Mouse (Mus musculus): ENCODE results near the gene Cped1. TPM values are rescaled to one million over a fixed set of nuclear protein-coding genes. Genes with fewer than 3 reads are reported as not detected.
A peak's percentile ranks its signal among the peaks of the same experiment; 100 is the strongest.

The Cped1 gene
- total RNA-seq, 2 experiments from 2014 or later: 22.8 to 24.3 TPM

DNA sequence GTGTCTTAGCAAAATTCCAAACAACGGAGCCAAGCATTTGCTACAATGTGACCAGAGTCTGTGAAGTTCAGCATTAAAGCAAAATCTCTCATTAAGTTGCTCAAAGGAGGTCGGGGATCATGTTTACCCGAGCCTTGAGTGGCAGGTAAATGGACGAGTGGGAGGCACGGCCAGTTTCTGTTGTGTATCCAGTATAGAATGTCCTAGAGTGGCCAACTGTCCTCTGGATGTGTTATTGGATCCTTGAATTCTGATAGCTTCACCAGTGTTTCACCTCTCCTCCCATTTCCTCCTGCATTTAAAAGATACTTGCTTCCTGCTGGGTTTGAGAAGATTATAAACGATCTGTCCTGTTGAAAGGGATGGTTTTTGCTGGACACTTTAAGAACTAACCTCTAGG, 14.4 kb downstream of the Cped1 start:
- no peak for DNase-seq

DNA sequence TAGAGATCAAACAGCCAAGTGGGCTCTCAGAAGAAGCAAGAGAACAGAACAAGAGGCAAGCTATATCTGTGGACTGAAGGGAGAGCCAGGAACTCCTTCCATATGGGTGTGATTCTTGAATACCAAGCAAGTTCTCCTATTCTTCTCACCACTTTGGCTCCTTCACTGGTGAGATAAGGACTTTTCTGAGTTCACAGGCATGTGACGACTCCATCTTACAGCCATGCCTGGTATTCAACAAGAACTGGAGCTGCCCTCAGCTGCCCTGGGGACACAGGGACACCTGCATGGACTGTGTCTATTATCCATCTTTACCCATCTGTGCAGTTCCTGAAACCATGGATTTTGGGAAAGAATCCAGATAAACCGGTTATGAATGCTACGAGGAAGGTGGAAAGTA, 15.2 kb downstream of the Cped1 start:
- DNase-seq: no peak

DNA sequence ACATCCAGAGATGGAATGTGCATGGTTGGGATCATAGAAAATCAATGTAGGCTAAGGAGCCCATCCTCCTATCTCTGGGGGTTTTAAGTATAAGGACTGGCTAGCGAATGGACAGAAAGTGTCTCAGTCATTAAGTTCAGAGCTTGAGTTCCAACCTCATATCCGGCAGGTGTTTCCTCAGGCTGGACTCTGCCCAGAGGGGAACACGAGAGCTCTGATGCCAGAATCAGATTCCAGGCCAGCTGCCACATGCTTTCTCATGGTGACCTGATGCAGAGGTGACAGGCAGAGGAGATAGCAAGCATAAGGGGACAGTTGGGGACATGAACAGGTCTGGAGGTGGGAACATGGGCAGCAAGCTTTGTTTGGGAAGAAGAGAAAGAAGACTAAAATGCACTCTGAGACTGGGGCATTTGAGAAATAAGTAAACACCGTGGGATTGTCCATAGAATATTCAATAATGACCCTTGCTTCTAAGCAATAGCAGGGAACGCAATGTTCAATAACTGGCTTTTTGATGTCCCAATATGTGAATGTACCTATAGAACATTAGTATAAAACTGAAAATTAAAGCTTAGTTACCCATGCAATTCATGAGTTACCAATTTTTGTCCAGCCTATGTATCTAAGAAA, 15.7 kb downstream of the Cped1 start:
- peak; percentile 84 to 90 for DNase-seq

DNA sequence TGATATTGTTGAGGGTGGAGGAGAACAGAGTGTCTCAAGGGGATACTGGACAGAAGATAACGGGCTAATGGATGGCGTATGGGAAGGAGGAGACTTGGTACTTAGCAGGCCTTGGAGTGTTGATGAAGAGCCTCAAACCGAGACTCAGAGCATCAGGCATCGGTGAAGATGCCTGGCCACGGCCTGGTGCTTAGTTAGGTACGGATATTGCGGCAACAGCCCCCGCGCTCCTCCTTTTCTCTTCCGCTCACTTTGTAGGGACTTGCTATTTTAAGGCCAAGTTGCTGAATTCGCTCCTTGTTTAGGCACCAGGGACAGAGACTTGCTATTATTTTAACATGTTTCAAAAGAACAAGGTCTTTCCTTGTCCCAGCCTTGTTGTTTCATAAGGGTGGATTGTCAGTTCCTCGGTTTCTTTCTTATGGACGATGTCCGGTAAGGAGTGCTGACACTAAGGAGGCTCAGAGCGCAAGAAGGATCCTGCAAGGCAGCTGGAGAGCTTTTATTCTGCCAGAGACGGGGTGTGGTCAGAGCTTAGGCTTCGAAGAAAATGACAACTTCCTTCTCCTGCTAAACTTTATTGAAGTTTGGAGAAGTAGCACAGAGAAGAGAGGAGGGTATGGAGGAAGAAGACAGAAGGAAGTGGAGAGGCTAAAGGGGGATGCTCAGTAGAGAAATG, 16.9 kb downstream of the Cped1 start:
- peak; percentile 71 to 76 for DNase-seq

DNA sequence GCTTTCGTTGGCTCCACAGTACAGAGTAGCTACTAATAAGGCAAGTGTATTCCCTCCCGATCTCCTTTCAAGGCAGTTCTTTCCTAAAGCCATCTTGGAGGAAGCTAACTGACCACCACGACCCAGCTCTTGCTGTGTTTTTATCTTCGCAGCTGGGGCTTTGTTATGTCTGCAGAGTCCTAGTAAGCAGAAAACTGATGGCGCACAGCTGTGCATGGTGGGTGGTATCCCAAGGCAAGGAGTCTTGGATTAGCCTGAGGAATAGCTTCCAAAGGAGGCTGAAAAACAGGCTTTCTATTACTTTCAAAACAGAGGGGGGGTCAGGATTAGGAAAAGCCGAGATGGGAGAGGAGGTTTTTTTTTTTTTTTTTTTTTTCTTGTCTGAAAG, 17.5 kb downstream of the Cped1 start:
- peak; percentile 77 to 81 for DNase-seq

DNA sequence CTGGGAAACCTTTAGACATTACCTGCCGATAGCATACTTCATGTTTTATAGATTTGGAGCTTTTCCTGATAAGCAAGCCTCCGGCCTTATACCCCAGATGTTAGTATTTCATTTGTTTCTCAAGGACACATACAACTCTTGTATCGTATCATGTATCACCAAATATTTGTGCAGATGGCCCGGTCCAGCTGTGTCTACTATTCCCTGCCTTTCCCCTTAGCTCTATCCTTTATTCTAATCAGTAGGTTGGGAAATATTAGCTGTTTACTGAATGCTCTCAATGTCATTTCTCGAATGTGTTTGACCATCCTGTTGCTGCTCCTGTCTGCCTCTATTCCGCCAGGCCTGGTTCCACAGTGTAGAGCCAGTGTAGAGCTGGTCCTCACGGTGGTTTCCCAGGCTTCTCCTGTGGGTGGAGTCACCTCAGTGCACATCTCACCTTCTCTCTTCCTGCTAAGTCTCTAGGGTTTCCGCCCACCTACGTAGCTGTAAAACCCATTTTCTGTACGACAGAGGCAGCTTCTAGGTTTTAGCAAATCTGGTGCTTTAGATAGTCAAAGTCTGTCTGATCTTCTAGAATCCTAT, 18.3 kb downstream of the Cped1 start:
- DNase-seq: no peak

DNA sequence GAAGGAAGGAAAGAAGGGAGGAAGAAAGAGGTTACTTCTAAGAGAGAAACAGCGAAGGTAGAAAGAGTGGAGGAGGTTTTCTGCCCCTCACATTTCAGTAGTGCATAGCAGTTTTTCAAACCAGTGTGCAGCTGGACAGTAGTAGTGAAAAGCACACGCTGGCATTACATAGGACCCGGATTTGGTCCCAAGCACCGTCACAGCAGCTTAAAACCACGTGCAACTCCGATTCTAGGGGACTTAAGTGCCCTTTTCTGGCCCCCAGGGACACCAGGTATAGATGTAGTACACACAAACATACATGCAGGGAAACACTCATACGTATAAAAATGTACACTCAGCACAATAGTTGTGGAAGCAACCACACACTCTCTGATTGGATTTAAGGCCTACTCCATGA, 22.6 kb downstream of the Cped1 start:
- no peak for DNase-seq

DNA sequence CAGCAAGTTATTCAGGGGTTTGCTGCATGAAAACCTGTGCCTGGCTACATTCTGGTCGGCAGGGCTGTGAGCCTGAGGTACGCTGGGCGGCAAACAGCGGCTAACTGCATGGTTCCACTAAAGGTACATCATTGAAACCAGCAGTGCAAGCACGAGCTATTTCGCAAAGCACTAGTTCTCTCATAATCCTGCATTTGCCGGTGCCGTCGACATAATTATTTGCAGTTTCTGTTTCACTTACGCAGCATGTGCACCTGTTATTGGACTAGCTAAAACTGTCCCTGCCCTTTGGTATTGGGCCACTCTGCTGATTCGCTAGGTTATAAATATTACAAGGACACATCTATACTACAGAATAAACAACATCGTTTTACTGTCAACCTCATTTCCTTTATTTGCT, 24.5 kb downstream of the Cped1 start:
- DNase-seq: no peak

DNA sequence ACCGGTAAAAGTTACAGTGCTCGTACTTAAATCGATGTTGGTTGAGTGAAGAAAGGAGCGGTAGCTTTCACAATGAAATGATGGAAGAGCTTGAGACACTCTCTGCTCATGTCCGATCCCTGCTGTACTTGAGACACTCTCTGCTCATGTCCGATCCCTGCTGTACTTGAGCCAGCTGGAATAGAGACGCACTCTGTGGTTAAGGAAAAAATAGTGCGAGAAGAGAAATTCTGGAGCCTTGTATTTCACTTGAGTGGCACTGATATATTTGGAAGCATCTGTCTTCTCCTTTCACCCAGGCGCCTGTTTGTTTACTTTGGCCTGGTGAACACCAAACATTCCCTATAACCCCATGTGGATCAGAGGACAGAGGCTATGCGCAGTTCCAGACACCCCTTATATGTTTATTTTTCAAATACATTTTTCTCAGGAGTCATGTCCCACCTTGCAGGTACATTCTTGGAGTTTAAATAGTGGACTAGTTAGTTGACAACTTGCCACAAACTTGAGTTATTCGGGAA, 25.1 kb downstream of the Cped1 start:
- peak in 1 of 2 experiments; percentile 64 for DNase-seq

DNA sequence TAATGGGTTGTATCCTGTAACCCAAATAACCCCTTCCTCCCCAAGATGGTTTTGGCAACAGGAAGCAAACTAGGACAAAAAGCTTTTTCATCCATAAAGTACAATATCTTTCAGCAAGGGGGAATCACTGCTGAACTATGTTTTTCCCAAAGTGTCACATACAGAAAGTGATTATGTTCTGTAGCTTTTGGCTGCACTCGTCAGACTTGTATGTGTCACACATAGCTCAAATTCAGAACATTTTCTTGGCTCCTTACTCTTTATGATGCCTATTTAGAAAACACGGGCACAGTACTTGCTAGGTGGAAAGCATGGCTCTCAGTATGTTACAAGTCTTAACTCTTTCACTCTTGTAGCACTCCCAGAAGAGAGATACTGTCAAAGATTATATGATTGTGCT, 25.8 kb downstream of the Cped1 start:
- DNase-seq: no peak

DNA sequence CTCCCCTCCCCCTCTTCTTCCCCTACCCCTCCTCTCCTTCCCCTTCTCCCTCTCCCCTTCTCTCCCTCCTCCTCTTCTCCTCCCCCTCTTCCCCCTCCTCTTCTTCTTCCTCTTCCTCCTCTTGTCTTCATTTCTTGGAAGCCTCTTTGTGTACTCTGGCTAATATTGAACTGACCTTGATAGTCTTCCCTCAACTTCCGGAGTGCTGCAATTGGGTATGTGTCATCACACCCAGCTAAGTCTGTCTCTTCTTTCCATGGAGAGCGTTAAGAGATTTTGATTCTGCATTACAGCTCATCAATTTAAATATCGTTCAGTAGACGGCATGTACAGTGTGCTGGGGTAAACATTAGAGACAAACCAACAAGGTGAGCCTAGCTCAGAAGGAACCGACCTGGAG, 26.4 kb downstream of the Cped1 start:
- peak in 1 of 2 experiments; percentile 63 for DNase-seq

DNA sequence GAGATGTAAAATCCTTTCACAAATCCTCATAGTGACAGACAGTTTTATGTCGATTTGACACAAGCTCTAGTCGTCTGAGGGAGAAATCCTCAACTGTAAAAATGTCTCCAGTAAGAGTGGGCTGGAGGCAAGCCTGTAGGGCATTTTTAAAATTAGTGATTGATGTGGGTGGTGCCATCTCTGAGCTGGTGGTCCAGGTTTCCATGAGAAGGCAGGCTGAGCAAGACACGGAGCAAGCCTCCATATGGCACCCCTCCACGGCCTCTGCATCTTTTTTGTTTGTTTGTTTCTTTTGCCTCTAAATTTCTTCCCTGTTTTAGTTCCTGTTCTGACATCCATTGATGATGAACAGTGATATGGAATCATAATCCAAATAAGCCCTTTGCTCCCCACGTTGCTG, 26.8 kb downstream of the Cped1 start:
- DNase-seq: no peak

DNA sequence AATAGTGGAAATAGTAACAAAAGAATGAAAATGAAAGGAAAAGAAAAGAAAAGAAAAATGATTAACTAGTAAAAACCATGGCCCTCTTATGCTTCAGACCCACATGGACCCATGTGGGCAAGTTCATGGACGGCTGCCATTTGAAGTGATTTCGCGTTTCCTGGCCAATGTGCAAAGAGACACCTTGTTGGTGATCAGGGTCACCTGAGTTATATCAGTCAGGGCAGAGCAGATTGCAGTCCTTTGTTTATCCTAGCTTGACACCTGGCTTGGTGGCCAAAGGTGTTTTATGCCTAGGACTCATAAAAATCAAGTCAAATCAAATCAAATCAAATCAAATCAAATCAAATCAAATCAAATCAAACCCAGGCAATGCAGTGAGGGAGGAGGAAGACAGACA, 27.7 kb downstream of the Cped1 start:
- no peak for DNase-seq

DNA sequence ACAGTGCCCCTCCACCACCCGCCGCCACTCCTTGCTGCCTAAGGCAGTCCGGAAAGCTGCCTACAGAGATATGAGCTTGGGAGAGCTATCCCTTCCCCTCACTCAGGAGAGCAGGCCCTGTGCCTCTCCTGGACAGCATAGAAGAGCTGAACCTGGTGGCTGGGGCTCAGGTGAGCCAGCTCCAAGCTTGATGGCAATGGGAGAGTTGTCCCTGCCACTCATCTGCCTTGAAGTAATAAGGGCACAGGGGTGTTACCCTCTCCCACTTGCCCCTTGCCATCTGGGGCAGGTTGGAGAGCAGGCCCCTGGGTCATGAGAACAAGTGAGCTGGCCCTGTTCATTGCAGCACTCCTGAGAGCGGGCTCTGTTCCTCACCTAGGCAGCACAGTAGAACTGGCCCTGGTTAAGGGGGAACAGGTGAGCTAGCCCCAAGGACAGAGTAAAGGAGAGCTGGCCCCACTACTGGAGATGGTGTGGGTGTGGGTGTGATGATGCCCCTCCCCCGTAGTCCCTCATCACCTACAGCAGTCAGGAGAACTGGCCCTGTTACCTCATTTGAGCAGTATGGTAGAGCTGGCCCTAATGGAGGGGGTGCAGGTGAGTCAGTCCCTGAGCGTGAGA, 28.7 kb downstream of the Cped1 start:
- no peak for DNase-seq

DNA sequence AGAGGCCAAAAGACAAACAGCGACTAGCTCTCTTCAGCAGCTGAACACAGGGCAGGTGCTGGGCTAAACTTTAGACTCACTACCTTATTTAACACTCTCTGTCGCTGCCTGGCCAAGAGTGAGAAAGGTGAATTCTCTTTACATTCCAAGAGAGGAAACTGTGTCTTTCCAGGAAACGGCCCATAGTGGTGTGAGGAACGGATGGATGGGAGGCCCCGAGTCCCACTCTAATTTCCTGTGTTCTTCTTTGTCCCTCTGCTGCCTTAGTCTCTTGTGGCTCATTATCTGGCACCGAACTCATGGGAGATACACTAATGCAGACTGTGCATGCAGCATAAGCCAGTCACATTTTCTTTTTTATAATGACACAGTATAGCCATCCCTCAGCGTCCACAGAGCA, 31.9 kb downstream of the Cped1 start:
- DNase-seq: peak in 1 of 2 experiments; percentile 41

DNA sequence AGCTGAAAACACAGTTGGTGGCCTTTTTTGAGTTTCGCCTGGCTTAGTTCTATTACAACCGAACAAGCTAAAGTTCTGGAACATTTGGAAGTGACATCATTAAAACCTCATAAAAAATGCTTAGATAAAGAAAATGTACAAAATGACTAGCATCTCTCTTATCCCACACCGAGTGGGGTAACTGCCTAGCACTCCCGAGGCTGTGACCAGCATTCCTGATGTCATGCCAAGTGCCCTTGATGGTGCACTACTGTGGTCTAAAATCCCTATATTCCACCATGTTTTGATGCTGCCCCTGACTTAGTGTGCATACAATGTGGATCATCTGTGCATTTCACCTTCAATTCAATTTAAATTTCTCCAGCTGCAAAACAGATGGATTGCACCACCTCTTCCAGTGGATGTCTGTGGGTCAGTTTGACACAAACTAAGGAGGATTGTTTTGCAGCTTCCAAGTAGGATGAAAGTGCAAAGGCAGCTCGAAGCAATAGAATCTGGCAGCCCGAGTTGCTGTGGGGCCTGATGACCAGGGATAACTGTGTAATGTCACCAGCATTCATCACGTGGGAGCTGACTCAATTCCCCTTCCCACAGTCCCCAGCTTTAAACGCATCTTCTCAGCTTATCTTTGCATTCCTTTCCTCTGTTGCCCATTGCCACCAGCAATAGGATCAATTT, 33.2 kb downstream of the Cped1 start:
- DNase-seq: no peak

DNA sequence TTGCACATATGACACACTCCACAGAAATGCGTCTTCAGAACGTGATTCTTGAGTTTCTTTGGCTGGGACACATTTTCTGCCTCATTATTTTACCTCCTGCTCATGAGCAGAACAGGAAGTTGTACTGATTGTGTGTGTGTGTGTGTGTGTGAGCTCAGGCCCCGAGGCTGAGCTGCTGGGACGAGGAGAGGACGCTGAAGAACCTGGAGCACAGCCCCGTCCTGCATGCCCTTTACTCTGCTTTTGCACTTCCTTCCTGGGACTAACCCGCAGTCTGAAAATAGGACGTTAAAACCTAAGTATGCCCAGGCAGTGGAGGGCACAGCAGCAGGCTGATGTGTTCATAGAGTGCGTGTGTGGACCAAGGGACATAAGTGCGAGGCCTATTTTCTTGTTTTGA, 33.9 kb downstream of the Cped1 start:
- peak; percentile 64 to 81 for DNase-seq

DNA sequence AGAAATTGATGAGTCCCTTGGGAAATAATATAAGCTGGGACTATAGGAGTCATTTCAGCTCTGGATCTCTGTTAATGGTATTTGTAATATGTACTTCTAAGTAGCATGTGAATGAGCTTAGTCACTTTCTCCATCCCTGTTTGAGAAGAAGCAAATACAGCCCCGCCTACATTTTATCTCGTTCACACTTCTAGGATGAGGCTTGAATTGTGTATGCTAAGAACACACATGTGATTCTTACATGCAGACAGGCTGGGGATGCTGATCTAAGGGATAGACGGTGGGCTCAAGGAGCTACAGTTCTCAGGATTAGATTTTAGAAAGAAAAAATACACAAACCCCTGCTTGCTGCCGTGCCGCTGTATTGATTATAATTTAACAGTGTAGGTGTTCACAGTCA, 35.0 kb downstream of the Cped1 start:
- no peak for DNase-seq

DNA sequence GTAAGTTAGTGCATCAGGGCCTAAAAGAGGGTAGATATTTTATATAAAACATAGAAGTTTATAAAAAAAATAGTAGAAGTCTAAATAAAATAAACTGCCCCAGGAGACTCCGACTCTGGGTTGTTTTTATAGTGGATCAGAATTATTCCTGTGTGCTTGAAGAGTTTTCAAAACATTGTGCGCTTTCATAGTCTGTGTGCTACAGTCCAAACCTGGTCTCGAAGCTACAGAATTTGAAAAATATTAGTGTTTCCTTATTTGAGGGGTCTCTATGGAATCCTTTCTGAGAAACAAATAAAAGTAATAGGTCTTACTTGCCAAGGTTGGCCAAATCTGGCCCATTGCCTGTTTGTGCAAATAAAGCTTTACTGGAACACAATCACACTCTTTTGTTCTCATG, 35.6 kb downstream of the Cped1 start:
- no peak for DNase-seq

DNA sequence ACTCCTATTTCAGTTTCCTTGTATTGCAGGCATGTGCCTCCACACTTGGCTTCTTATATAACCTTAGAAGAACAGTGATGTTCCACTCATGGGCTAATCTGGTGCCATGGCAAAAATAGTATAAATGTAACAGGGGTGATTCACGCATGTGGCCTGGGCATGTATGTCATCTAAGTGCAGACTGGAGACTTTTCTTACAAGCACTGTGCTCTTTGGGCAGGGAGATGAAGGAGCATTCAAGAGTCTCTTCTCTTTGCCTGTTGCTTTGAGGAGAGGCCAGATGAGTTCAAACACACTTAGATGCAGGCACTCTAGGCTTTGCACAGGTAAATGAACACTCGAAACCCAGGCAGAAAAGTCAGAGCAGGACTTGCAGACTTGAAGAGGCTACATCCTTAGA, 38.5 kb downstream of the Cped1 start:
- DNase-seq: no peak

DNA sequence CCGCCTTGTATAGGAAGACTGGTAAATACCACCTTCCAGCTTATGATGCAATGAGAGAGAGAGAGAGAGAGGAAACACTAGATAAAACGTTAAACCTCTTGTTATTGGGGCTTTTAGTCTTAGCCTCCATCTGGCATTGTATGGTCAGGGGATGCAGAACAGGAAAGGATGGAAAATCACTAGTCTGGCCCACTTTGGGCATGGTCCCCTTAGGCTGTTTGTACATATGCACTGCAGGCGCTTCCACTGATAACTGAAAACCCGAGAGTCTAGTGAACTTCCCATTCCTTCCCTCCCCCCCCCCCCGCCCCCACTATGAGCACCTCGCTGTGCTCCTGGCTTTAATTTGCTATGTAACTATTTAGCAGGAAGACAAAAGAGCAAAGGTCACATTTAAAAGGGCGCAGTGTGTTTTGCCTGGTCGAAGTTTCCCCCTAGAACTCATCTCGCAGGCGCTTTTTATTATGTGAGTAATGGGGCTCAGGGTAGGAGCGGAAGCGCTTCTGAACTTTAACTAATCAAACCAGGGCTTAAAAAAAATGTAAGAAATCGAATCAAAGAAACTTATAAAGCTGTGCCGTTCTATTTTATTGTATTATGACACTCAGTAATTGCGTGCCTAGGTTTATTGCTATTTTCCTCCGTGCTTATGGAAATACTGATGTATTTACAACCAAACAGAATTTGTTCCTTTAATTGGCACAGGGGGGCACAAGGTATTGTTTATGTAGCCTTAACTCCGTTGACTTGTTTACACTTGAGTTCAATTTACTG, 40.1 kb downstream of the Cped1 start:
- DNase-seq: no peak

DNA sequence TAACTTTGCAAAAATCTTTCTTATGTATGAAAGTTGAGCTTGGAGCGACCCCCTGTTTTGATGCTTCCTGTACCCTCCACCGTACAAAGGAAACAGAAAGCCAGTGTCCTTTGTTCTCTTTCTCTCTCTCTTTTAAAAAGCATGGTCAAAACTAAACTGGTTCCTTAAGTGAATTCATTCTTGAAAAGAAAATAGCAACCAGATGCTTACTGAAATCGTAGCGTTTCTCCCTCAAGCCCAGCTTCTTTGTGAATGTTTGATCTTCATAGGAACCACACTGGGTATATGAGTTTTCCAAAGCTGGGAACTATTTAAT, 40.6 kb downstream of the Cped1 start:
- DNase-seq: no peak

Data from heart, adult 18-20 months (tissue).